In the genomic region with DNA sequence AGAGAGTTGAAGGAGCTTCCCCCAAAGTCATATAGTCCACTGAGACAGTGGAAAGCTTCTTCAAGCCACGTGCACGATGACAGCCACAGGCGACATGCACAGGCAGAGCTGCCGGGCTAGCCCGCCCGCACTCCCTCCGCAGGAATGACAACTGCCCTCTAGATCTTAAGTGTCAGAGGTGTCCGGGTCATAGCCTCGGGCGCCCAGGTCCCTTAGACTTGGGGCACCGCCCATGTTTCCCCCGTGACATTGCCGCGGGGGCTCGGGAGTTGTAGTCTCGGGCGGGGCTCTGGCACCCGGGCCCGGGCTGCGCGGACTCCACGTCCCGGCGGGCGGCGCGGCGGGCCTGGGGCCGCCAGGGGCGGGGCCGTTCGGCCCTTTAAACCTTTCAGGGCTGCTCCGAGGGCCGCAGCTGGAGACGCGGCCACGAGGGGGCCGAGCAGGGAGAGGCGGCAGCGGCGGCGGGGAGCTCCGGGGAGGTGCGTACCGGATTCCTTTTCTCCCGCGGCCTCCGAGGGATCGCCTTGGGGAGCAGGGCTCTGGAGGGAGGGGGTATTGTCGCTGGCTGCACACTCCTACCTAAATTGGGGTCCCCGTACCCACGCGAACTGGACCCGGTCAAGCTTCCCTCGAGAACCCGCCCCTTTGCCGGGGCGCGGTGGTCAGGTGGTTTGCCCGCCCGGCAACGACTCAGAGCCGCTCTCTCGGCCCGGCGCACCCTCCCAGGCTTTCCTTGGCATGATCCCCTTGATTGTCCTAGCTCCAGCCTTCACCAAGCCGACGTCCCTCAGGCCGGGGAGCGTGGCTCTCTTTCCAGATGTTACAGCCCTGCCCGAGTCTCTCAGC, we compare ENCODE assay signal across 8 mouse cellular contexts. TPM values are rescaled to one million over a fixed set of nuclear protein-coding genes. Genes with fewer than 3 reads are reported as not detected.
DNase-seq lines count a peak whose midpoint lies in the region; ATAC-seq and TF ChIP-seq lines count a peak whose summit lies in the region.

A gene (plus strand): TSS at position 382 of the 846 bp plus-strand sequence.

- peak; percentile 47 for TF ChIP-seq CTCF in left cerebral cortex, adult 2 months (IDR thresholded peaks at IDR 0.05)

- intact Hi-C loops in left cerebral cortex, adult 2 months (cut with DNase I) = loop anchor here (5.0 kb wide), 1 partner anchor 182 kb away; no protein-coding TSS in a partner anchor

- H3K27ac ChIP-seq in hindbrain, embryonic 14.5 days = peak within 1 kb of the TSS; percentile 61
- H3K27ac ChIP-seq in left cerebral cortex, adult 2 months = peak within 1 kb of the TSS; percentile 91
- no peak within 1 kb of the TSS for H3K27ac ChIP-seq in macrophage

- H3K4me2 ChIP-seq in hindbrain, embryonic 14.5 days (replicated peaks) = peak within 1 kb of the TSS; percentile 97

- peak within 1 kb of the TSS; percentile 75 for H3K4me3 ChIP-seq in hindbrain, embryonic 14.5 days (replicated peaks; ENCODE audit: low read length)
- H3K4me3 ChIP-seq in left cerebral cortex, adult 2 months = peak within 1 kb of the TSS; percentile 82
- H3K4me3 ChIP-seq in macrophage (ENCODE audit: inconsistent target) = peak within 1 kb of the TSS; percentile 30

- H3K36me3 ChIP-seq in hindbrain, embryonic 14.5 days (replicated peaks; ENCODE audit: control insufficient read depth, insufficient read depth) = peaks cover 45% of the 10 kb centered on the region
- peaks cover 21% of the 10 kb centered on the region; the same call in 1 of the 2 replicates for H3K36me3 ChIP-seq in macrophage (ENCODE audit: inconsistent target)

- WGBS in hindbrain, embryonic 14.5 days = under 1% methylated on average over 65 of the region's 71 CpGs
- WGBS in macrophage (ENCODE audit: missing documents) = 1% methylated on average over 50 of the region's 71 CpGs

- DNase-seq in R1 (ENCODE audit: low read depth, low spot score) = peak; percentile 85
- DNase-seq in cerebellum, postnatal 14 days = peak; percentile 74 to 77
- peak; percentile 93 for DNase-seq in gastrocnemius, adult 18-20 months (ENCODE audit: low spot score)
- DNase-seq in hindbrain, embryonic 14.5 days (ENCODE audit: low spot score) = peak; percentile 68
- peak; percentile 64 to 75 for DNase-seq in left cerebral cortex, adult 2 months (ENCODE audit: extremely low spot score in 1 of 2, low spot score in 2 of 2)
- DNase-seq in right cerebral cortex, adult 18-20 months = peak; percentile 79
- peak; percentile 80 for DNase-seq in urinary bladder, postnatal 14 days (ENCODE audit: low spot score)

- peaks cover 28% of the 10 kb centered on the region for H3K79me2 ChIP-seq in macrophage (ENCODE audit: inconsistent target)

- peaks cover 8% of the 10 kb centered on the region; the same call in 1 of the 2 replicates for H3K4me1 ChIP-seq in hindbrain, embryonic 14.5 days (replicated peaks; ENCODE audit: control insufficient read depth, insufficient read depth, low read length)

- ATAC-seq in hindbrain, embryonic 14.5 days (ENCODE audit: low FRiP score) = peak; percentile 90

- H3K27me3 ChIP-seq in hindbrain, embryonic 14.5 days (ENCODE audit: control insufficient read depth, insufficient read depth, low read length) = no peaks in the 10 kb centered on the region

- H3K9me3 ChIP-seq in hindbrain, embryonic 14.5 days (ENCODE audit: control insufficient read depth, low read length) = no peaks in the 10 kb centered on the region

- peak within 1 kb of the TSS; percentile 81 for H3K9ac ChIP-seq in hindbrain, embryonic 14.5 days

RNA-seq across cellular contexts. Expression of the gene that starts here (rescaled TPM):
- total RNA-seq in gastrocnemius, adult 18-20 months (2021) = 10 to 100 TPM; 22.4 to 24.2 TPM
- 24.5 and 26.8 TPM in 2 replicates for polyA plus RNA-seq in hindbrain, embryonic 14.5 days (2014; fragmentation: Nextera tagmentation; extraction: Ambion mirVana)
- total RNA-seq in left cerebral cortex, adult 2 months (2021) = 1 to 10 TPM; 8.0 to 9.7 TPM
- 10 to 100 TPM in 17 of 26 experiments, 1 to 10 TPM in 9; 5.7 to 27.5 (median 12.9) TPM for total RNA-seq in macrophage (2018; cell fraction: chromatin; rRNA removed)
- total RNA-seq in macrophage (2018; cell fraction: cytosol; rRNA removed) = 10 to 100 TPM in 7 of 26 experiments, 1 to 10 TPM in 19; 2.2 to 11.9 (median 6.2) TPM
- 10 to 100 TPM in 15 of 26 experiments, 1 to 10 TPM in 11; 3.5 to 31.2 (median 12.0) TPM for total RNA-seq in macrophage (2018; cell fraction: nucleus; rRNA removed)
- 6.8 to 10.9 TPM (median 8.2 TPM) in 3 replicates for polyA plus RNA-seq in macrophage (2018)

Comparison
In these comparisons a context has a peak if more than half of its experiments do, and no peak if none do; other contexts are left out.
1. H3K4me3 ChIP-seq: peak in every context shown above with its lines; median percentile 82 in left cerebral cortex, adult 2 months; 75 in hindbrain, embryonic 14.5 days; 30 in macrophage.